Mouse (Mus musculus) kidney, adult 2 months (tissue): ENCODE measurements around the gene Hes1. TPM values are rescaled to one million over a fixed set of nuclear protein-coding genes. Genes with fewer than 3 reads are reported as not detected.
A peak's percentile ranks its signal among the peaks of the same experiment; 100 is the strongest.

Experiments
- DNase-seq: peaks from one replicate; pipeline ENCODE4 v3.0.0; 2021
- H3K27ac ChIP-seq: fragments of 200-500 bp; 2 replicates; pipeline ENCODE4 v1.5.1; 2012; ENCODE audit warnings: low read depth, low read length, control low read depth, inconsistent platforms; ENCODE audit not compliant: insufficient read depth
- H3K27me3 ChIP-seq: fragments of 200-500 bp; replicated peaks from 2 replicates; pipeline ENCODE4 v1.6.1; 2012; ENCODE audit warnings: mild to moderate bottlenecking, moderate library complexity, low read length, inconsistent platforms; ENCODE audit not compliant: control insufficient read depth, insufficient read depth
- H3K36me3 ChIP-seq: fragments of 200-500 bp; 2 replicates; pipeline ENCODE4 v1.6.1; 2012; ENCODE audit warnings: mild to moderate bottlenecking, moderate library complexity, low read length, inconsistent platforms; ENCODE audit not compliant: control insufficient read depth, insufficient read depth
- H3K4me1 ChIP-seq: fragments of 200-500 bp; 2 replicates; pipeline ENCODE4 v1.6.1; 2011; ENCODE audit warnings: low read length; ENCODE audit not compliant: control insufficient read depth, insufficient read depth
- H3K4me3 ChIP-seq: fragments of 200-500 bp; 2 replicates; pipeline ENCODE4 v1.5.1; 2011; ENCODE audit warnings: mild to moderate bottlenecking, low read depth, low read length, control low read depth; ENCODE audit not compliant: insufficient read depth
- CTCF ChIP-seq: fragments of 200-500 bp; conservative IDR thresholded peaks from 2 replicates; pipeline ENCODE4 v1.5.1; 2011; ENCODE audit warnings: low read depth, mild to moderate bottlenecking, control low read depth, low read length, moderate library complexity, mixed read lengths; ENCODE audit not compliant: insufficient read depth, insufficient read length
- POLR2A ChIP-seq: fragments of 200-500 bp; IDR thresholded peaks from one replicate; pipeline ENCODE4 v1.6.1; 2011; ENCODE audit warnings: low read depth, low read length, control low read depth
- WGBS: fragments of 180-500 bp; shearing (Covaris S2); methylation state at CpG from one replicate; pipeline ENCODE4 v1.1.7; 2018; 5-methylcytosine and 5-hydroxymethylcytosine counted together
- polyA plus RNA-seq: library from polyadenylated mRNA; depleted of rRNA; stranded (reverse); fragments of >200 nt; gene quantifications from 2 replicates; pipeline ENCODE4 v1.2.3, GENCODE M21; 2012

Hes1 gene
- polyA plus RNA-seq, 1 experiment = 54.4 TPM

DNA sequence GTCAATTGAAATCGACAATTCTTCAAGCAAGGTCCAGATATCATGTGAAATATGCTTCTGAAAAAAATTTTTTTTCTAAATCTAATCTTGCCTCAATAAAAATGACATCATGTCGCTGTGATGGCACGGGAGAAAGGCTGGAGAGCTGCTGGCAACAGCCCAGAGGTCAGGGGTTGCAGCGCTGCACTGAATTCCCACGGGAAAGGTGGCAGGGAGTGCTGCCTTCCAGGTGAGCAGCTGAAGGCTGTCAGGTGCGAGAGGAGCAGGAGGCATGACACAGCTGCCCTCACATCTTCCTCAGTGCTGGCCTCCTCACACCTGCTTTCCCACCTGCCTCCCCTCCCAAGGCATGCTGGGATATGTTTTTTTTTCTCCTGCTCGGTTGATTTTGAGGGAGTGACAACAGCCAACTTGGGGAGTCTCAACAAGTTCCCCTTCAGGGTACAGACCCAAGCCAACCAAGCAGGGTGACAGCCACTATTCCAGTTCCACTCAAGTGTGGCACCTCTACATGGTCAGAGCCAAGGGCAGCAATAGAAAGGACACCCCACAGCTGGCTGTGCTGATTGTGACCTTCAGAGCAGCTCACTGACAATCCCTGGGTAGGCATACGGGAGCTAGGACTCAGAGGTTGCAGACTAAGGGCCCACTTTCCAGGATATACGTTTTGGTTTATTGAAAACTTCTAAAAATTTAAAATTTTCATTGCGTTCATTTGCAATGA lies 13.3 kb upstream of the Hes1 start:
- TF ChIP-seq POLR2A (no peak), CTCF (no peak)
- no peaks in the 10 kb centered on the region for H3K27me3 ChIP-seq
- H3K4me3 ChIP-seq = no peak overlapping the region
- H3K4me1 ChIP-seq = peaks cover 25% of the 10 kb centered on the region
- H3K36me3 ChIP-seq = no peaks in the 10 kb centered on the region
- WGBS = 42% methylated on average over 10 of the region's 10 CpGs
- peak overlapping the region; percentile 51 for H3K27ac ChIP-seq
- peak; percentile 65 for DNase-seq

DNA sequence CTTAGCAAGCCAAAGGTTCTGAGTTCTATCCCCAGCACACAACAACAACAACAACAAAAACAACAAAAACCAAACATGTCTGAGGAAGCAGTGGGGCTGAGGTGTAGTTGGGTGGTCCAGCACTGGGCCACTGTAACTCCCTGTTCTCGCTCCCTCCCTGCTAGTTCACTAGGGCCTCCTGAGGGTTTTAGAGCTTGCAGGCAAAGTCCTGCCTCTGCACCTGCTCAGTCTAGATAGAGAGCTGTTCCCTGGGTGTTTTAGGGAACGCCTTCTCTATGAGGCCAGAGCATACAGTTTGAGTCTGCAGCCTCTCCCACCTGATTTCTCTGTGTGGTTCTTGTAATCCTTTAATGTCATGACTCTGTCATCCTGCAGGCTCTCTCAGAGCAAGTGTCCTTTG lies 11.9 kb upstream of the Hes1 start:
- Histone ChIP-seq H3K36me3 (no peaks in the 10 kb centered on the region), H3K4me3 (no peak overlapping the region), H3K4me1 (peaks cover 22% of the 10 kb centered on the region), H3K27ac (no peak overlapping the region), H3K27me3 (no peaks in the 10 kb centered on the region)
- no peak for DNase-seq
- no peak for TF ChIP-seq CTCF
- no peak for TF ChIP-seq POLR2A
- WGBS = 88% methylated on average over 2 of the region's 2 CpGs

DNA sequence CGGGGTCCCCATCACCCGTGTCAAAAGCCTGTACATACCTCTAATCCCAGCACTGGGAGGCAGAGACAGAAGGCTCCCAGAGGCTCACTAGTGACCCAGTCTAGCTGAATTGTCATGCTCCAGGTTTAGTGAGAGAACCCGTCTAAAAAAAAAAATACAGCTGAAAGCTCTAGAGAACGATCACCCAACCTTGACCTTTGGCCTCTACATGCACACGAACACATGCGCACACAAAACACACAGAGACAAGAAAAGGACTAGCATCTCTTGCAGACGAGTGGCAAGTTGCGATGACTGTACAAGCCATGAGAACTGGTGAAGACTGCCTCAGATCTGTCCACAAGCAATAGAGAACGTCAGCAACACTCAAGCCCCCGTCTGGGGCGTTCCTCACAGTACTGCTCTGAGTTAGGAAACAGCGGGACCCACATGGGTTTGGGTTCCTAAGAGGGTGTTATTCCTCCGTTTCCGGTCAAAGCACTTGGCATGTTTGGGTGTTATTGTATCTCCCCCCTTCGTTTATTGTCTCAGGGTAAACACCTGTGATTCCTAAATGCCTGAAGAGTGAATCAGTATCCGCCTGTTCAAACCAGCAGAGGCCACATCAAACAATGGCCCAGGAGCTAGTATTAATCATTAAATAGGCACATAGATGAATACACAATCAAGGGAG lies 11.2 kb upstream of the Hes1 start:
- no peak for TF ChIP-seq CTCF
- TF ChIP-seq POLR2A = no peak
- no peaks in the 10 kb centered on the region for H3K36me3 ChIP-seq
- H3K4me1 ChIP-seq = peaks cover 22% of the 10 kb centered on the region
- no peaks in the 10 kb centered on the region for H3K27me3 ChIP-seq
- 56% methylated on average over 16 of the region's 16 CpGs for WGBS
- H3K27ac ChIP-seq = peak overlapping the region; percentile 72
- no peak overlapping the region for H3K4me3 ChIP-seq
- peak; percentile 50 for DNase-seq

DNA sequence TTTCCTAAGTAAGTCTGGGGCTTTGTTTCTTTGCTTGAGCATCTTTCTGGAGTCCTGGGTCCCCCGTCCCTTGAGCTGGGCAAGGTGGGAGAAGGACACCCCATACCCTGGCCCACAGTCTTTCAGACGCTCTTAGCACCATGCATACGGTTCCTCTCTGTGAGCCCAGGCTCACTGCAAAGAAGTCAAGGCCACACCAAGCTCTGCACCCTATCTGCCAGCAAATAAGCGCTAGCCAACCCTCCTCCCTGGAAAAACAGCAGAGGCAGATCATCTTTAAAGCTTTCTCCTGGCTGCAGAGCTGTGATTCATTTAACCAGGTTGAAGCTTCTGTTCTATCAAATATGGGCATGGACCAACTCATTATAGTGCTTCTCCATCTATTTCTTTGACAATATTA lies 9.6 kb upstream of the Hes1 start:
- TF ChIP-seq POLR2A (no peak), CTCF (no peak)
- H3K27ac ChIP-seq = no peak overlapping the region
- DNase-seq = no peak
- no peaks in the 10 kb centered on the region for H3K36me3 ChIP-seq
- H3K4me1 ChIP-seq = peaks cover 26% of the 10 kb centered on the region
- 93% methylated on average over 4 of the region's 4 CpGs for WGBS
- H3K27me3 ChIP-seq = no peaks in the 10 kb centered on the region
- H3K4me3 ChIP-seq = no peak overlapping the region

DNA sequence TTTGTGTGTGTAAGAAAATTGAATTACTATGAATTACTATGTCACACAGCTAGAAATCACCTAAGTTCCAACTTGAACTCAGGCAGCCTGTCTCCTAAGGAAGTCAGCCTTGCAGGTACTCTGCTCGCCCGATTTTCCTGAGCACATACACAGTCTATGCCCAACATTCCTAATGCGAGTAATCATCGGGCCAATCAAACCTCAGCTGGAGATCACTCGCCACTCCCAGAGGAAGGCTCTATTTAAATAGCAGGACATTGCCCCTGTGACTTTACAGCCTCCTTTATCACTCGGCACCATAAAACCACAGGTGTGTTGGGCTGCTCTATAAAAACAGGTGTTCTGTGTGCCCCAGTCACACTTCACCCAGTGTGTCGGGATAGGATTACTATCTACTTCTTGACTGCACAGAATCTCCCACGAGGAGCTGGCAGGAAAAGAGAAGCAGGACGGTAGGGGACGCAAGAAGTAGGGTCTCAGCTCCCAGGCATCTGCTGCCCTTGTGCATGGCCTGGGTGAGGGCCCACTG lies 8.8 kb upstream of the Hes1 start:
- no peak for TF ChIP-seq POLR2A
- Histone ChIP-seq H3K4me1 (peaks cover 33% of the 10 kb centered on the region), H3K4me3 (no peak overlapping the region), H3K36me3 (no peaks in the 10 kb centered on the region), H3K27ac (no peak overlapping the region), H3K27me3 (no peaks in the 10 kb centered on the region)
- DNase-seq = no peak
- 71% methylated on average over 10 of the region's 10 CpGs for WGBS

GRCm38 (mm10) chr16:30055927-30056326 lies 8.3 kb upstream of the Hes1 start:
- 75% methylated on average over 7 of the region's 7 CpGs for WGBS
- peaks cover 35% of the 10 kb centered on the region for H3K4me1 ChIP-seq
- H3K27ac ChIP-seq = no peak overlapping the region

GRCm38 (mm10) chr16:30056906-30057305 lies 7.3 kb upstream of the Hes1 start:
- WGBS = 76% methylated on average over 2 of the region's 2 CpGs
- DNase-seq = peak; percentile 74

More at GRCm38 (mm10) chr16:30055927-30056326, 8.3 kb upstream of the Hes1 start:
- DNase-seq = no peak
- TF ChIP-seq CTCF = no peak
- TF ChIP-seq POLR2A = no peak
- Histone ChIP-seq H3K27me3 (no peaks in the 10 kb centered on the region), H3K36me3 (no peaks in the 10 kb centered on the region), H3K4me3 (no peak overlapping the region)

More at GRCm38 (mm10) chr16:30056906-30057305, 7.3 kb upstream of the Hes1 start:
- Histone ChIP-seq H3K4me1 (peaks cover 31% of the 10 kb centered on the region), H3K4me3 (no peak overlapping the region), H3K27ac (0 out of 2 replicates have a peak overlapping the region, but pooled peaks have one; percentile 21), H3K36me3 (no peaks in the 10 kb centered on the region), H3K27me3 (no peaks in the 10 kb centered on the region)
- no peak for TF ChIP-seq CTCF
- TF ChIP-seq POLR2A = no peak
